Mouse (Mus musculus) lung, postnatal 25 days (tissue): ENCODE measurements around the gene Mup10.
"Not testable (repeated sequence)": the region's sequence is repeated elsewhere in the genome, so short reads cannot be mapped to it uniquely, and the experiment has no call there.

Source experiments
- DNase-seq: peaks from one replicate; pipeline ENCODE4 v3.0.0; 2022; ENCODE audit warnings: low spot score

Gene Mup10

GRCm38 (mm10) chr4:60582099-60582498 is at the start of gene Mup10:
Gene Mup10 (minus strand): TSS chr4:60582199.
- DNase-seq = not testable (repeated sequence)
